Mouse (Mus musculus) testis, adult 2 months (tissue): ENCODE data around the gene Aunip.
"Not testable (repeated sequence)": the region's sequence is repeated elsewhere in the genome, so short reads cannot be mapped to it uniquely, and the experiment has no call there.

ENCODE experiments used
- CTCF ChIP-seq: fragments of 200-500 bp; IDR thresholded peaks from 2 replicates; pipeline ENCODE4 v1.5.1; 2012; ENCODE audit warnings: low read depth, mild to moderate bottlenecking, inconsistent platforms, low read length, moderate library complexity; ENCODE audit not compliant: control insufficient read depth, insufficient read depth, insufficient replicate concordance
- POLR2A ChIP-seq: fragments of 200-500 bp; IDR thresholded peaks from 2 replicates; pipeline ENCODE4 v1.6.1; 2012; ENCODE audit warnings: low read depth, mild to moderate bottlenecking, inconsistent platforms, low read length, moderate library complexity; ENCODE audit not compliant: control insufficient read depth

- TF ChIP-seq POLR2A, CTCF: not testable (repeated sequence)
Observed at GRCm38 (mm10) chr4:134494161-134494560, 16.6 kb upstream of the Aunip start.
